Mouse (Mus musculus) right cerebral cortex, postnatal 14 days (tissue): ENCODE data around the gene Pif1.

Experiments used
- DNase-seq: peaks from one replicate; pipeline ENCODE4 v3.0.0; 2022

The Pif1 gene

DNA sequence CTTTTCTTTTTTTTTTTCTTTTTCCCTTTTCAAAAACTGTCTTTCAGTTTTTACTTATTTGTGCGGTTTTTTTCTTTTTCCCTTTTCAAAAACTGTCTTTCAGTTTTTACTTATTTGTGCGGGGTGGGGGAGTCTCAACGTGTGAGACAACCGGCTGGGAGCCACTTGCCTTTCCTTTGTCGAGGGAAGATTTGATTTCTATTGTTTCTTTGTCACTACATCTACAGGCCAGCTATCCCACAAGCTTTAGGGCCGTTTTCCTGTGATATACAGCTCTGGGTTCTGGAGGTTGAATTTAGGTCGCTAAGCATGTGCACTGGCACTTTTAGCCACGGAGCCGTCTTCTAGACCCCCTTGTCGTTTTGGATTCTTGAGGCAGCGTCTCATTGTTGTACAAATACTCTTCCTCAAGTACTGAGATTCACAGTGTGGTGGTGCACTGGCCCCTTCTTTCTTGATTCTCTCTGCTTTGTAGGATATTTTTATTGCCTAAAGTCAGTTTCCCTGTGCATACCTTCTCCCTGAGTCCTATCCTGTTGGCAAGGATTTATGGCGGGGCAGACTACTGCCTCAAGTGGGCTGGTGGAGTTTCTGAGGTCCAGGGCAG, 54.6 kb downstream of the Pif1 start:
- DNase-seq: no peak

DNA sequence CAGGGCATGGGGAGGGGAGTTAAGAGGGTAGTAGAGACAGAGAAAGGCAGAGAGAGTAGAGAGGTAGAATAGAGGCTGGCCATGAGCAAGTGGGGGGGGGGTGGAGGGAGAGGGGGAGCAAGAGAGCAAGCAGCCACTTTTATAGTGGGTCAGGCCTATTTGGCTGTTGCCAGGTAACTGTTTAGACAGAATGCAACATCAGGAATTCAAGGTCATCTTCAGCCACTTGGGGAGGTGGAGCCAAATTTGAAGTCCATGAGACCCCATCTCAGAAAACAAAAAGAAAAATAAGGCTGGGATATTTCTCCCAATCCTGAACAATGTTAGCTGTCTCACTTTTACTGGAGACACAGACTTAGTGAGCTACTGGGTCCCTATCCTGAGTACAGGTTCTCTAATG, 55.6 kb downstream of the Pif1 start:
- DNase-seq: no peak

DNA sequence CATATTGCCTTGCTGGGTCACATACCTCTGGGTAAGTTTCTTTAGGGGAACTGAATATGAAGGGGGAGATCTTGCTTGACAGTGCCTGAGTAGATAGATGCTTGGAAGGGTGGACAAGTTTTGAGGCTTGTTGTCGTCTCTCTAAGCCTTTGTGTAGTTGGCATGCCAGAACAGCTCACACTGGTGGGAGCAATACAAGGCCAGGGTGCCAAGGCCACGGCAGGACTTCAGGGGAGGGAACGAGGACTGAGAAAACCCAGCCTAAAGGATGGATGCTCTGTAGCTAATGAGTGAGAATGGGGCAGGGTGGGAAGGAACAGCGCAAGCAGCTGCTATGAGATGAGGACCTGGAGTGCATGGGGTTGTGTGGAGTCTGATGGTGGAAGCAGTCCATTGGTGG, 58.0 kb downstream of the Pif1 start:
- no peak for DNase-seq
